Mouse (Mus musculus) CH12.LX (cell line): ENCODE results near the gene Dydc2.

Experiments used
- EP300 ChIP-seq: IDR thresholded peaks from 2 replicates; pipeline ENCODE4 v1.6.1; 2011; ENCODE audit warnings: low read length, improper control_type of control experiment
- GABPA ChIP-seq: IDR thresholded peaks from 2 replicates; pipeline ENCODE4 v1.6.1; 2012; ENCODE audit warnings: low read depth, low read length, improper control_type of control experiment, inconsistent platforms; ENCODE audit not compliant: insufficient replicate concordance
- POLR2A ChIP-seq: IDR thresholded peaks from 2 replicates; pipeline ENCODE4 v1.6.1; 2011; ENCODE audit warnings: low read depth, mild to moderate bottlenecking, improper control_type of control experiment, low read length
- RAD21 ChIP-seq: IDR thresholded peaks from 2 replicates; pipeline ENCODE4 v1.6.1; 2011; ENCODE audit warnings: low read depth, mild to moderate bottlenecking, low read length, improper control_type of control experiment, moderate library complexity
- ZC3H11A ChIP-seq: IDR thresholded peaks from 2 replicates; pipeline ENCODE4 v1.6.1; 2012; ENCODE audit warnings: low read depth, mild to moderate bottlenecking, inconsistent platforms, low read length, improper control_type of control experiment

- TF ChIP-seq RAD21, result no peak
- TF ChIP-seq GABPA, result no peak
- TF ChIP-seq POLR2A, result no peak
- no peak for TF ChIP-seq EP300
- no peak for TF ChIP-seq ZC3H11A
Measured at GRCm38 (mm10) chr14:41001576-41001975, 67.4 kb downstream of the Dydc2 start.
